Mouse (Mus musculus) T-cell, adult 66 days (primary cell): ENCODE measurements around the gene 2300009A05Rik. TPM values are rescaled to one million over a fixed set of nuclear protein-coding genes. Genes with fewer than 3 reads are reported as not detected.

Experiments used
- total RNA-seq, 2 experiments: library from RNA; stranded (reverse); gene quantifications; 3 replicates in 1 of 2; 4 replicates in 1 of 2; pipeline ENCODE4 v1.2.4; 2023

2300009A05Rik gene
- total RNA-seq, result 10 to 100 TPM; 24.8 to 26.4 TPM

DNA sequence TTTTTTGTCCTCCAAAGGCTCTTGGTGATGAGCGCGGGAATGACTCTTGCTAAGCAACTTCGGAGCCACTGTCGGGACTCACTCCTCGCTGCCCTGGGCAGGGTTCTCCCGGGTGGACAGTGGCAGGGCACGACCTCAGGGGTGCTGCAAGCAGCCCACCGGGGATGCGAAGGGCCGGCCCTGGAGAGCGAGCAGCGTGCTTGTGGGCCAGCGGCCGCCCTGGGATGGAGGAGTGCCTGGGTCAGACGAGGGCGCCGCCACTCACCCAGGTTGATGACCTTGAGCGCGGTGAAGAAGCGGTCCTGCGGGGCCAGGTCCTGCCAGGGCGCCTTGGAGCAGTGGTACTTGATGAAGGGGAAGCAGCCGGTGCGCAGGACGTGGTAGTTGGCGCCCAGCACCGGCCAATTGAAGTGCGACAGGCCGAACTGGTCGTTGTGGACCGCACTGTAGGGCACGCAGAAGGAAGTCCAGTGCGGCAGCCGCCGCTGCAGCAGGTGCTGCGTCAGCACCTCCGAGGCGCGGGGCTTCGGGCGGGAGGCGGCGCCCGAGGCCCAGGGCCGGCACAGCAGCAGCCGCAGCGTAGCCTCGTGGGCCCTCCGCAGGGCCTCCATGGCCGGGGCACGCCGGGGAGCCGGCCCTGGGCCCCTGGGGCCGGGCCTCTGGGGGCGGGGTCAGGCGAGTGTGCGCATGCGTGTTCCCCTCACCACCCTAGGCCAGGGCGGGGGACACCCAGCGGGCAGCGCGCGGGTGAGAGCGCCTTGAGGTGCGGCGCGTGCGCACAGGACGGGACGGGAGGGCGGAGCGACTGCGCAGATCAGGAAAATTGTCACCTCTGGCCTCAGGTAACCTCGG is at the start of gene 2300009A05Rik:
2300009A05Rik (minus strand) TSS at position 636 of the 852 bp plus-strand sequence.

GRCm38 (mm10) chr9:63377270-63378142 is 21.5 kb downstream of the 2300009A05Rik start, which contains the start of gene Map2k5:
Gene Map2k5 (minus strand): TSS chr9:63377902.

Other genes starting within 250 kb of the 2300009A05Rik start
- 10 to 100 TPM; 49.1 to 49.8 TPM for gene Map2k5, start 21.3 kb downstream of the 2300009A05Rik start, total RNA-seq
- not detected for gene Iqch, start 203.2 kb upstream of the 2300009A05Rik start, total RNA-seq
- gene Aagab, start 203.4 kb upstream of the 2300009A05Rik start, total RNA-seq, result 10 to 100 TPM; 23.9 to 32.0 TPM